Mouse (Mus musculus): ENCODE measurements at regions not wholly inside any gene's neighbourhood (a gene's known extent, or its start where the extent isn't known, plus 50 kb on each side); places are given as distances from the start of the nearest gene placed in this dataset.

DNA sequence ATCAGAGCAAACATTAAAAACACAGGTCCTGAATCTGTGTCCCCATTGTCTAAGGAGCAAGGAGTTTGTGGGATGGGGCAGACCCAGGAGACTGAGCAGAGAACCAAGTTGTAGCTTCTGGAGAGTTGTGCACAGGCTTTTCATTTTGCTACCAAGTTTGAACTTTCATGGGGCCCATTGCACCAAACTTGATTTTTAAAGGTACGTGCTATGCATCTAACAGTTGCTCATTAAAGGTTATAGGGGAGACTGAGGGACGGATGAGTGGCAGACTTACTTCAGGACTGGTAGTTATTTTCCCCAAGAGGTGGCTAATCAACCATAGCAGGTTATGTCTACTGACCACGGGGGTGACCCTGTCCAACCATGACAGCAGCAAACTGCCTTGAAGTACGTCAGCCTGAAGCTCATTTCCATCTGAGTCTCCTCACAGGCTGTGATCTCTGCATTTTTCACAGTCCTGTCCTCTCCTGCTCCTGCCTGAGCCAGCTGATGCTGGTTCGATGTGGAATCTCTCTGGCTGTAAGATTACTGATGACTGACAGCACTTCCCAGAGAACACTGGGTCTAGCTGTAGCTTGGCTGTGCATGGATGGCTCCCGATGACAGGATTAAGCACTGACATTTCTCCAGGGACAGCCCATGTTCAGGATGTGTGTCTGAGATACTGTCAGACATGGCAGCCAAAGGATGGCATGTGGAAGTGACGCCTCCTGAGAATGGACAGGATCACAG is 590.9 kb upstream of the Plxna2 start:
- no peak for DNase-seq

DNA sequence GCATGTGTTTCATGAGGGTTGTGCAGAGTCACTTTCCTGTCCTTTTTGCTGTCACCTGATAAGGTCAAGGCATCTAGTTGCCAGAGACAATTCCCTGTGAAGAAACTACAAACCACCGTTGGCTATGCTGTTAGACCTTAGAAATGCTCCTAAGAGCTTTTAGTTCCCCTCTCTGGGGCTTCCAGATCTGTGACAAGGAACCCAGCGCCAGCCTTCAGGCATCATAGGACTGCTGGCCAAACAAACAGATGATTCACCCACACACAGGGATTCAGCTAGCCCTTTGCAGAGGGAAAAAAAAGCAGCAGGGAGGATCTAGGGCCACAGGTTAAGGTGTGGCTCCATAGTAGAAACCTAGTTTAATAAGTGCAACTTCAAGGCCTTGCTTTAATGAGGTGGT is 591.8 kb upstream of the Plxna2 start:
- no peak for DNase-seq

DNA sequence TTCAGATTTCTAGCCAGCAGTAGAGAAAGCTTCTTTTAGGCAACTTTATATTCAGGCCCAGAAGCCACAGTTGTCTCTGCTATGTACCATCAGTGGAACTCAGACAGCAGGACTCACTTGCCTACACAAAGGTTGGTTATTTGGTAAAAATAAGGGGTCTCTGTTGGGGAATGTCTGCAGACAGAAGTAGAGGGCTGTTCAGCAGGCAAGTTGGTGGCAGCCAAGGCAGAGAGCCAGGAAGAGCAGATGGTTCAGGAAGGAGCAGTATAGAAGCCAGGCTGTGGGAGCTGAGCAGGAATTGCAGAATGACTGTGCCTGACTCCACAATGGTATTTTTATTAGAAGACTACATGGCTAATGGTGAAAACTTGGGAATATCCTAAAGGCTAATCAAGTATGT is 598.7 kb upstream of the Plxna2 start:
- DNase-seq = no peak

DNA sequence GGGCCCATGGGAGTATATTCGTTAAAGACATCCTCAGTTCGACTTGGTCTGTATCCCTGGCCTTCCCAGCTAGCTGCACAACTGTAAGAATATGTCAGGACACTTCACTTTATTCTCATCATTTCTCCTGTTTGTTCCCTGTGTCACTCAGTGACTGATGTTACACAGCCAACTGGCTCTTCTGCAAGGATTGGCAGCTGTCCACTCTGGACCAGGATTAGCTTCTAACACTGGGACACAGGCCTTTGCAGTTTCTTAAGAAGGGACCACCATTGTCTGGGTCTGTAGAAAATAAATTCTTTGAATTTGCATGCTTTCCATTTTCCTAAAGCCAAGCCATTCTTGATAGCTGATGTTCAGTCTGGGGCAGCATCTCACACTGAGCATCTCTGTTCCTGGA is 622.1 kb upstream of the Camk1g start:
- DNase-seq = no peak

DNA sequence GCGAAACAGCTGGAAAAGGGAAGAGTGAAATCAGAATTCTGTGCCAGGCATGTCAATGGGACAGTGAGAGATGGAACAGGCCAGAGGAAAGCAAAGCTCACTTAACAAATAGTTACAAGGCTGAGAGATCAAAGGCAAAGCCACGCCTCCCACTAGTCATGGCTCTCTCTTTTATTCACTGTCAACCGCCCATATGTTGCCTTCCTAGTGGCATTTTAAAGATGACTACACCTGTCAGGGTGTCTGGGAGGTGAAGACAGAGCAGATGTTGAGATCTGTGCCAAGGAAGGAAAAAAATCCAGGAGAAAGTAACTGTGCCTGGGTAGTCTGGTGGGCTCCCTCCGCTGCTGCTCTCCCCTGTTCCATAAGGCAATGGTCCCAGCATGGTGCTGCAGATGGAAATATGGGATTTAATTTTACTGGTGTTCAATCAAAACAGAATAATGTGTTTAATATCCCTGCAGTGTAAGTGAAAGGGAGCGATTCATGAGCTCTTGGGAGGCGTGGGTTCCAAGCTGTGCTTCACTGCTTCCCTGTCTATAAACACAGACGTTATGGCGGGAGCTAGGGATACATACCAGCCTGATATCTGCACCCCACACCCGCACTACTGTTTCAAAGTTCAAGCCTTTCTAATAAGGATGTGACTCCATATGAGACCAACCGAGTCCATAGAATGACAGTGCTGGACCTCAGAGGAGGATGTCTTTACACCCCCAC is 620.0 kb upstream of the Camk1g start:
- no peak for DNase-seq

DNA sequence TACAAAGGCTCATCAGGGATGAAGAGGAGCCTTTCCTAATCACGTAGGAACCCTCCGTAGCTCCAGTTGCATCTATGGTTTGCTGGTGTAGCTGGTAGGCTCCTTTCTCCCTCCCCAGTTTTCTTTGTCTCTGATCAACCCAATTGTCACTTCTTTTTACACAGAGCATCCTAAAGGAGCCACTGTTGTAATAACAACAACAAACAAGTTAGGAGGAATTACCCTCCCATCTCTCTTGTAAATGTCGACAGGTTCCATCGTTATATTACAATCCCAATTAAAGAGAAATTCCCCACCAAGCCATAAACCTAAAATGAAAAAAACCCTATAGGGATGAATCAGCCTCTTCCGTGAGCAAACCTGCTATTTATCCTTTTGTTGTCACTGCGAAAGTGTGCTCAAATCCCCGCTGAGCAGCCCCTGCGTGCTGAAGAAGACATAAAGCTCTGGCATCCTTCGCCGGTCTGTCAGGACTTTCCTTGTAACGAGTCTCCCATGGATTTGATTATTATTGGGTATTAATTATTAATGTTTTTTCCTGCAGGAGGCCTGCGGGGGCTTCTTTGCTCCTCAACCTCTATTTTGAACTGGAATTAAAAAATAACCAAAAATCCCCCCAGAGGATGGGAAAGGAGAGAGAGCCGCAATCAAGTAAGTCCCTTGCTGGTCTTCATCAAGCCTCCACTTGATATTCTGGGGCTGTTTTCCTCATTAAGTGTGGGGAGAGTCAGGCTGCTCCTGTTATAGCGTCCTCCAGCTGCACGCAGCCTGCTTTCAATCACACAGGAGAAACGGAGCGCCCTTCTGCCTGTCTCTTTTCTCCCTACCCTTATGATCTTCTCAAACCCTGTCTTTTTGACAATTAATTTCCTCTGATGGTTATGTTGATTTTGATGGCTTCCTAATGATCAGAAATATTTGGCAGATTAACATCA is 619.1 kb upstream of the Camk1g start:
- no peak for DNase-seq

DNA sequence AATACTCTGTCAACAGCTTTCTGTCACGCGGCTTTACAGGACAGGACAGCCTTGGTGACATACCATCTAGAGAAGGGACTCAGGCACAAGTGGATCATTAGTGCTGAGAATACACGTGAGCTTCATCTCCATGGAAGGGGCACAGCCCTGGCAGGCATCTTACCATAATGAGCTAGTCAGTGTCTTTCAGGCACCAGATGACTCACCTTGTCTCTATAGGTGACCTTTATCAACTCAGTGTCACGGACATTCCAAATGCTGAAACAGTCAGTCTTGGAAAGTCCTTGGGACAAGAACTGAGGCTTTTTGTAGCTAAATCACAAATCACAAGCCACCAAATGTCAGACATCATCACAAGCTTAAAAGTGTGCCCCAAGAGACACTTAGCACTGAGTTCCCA is 610.5 kb upstream of the Camk1g start:
- no peak for DNase-seq

DNA sequence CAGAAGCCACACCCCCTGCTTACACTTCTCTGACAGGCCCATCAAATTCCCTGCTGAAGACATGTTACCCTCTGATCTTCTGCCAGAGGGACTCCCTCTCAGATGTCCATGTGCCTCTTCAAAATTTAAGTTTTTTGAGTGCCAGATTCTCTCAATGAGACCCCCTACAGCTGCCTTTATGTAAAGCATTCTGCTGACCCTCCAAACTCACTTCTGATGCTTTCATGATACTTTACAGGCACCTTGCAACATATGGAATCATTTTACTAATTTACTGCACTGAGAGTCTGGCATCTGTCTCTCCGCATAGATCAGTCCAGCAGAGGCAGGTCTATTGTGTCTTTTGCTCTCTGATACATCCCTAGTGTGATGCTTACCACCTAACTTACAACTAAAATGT is 601.4 kb upstream of the Camk1g start:
- no peak for DNase-seq

DNA sequence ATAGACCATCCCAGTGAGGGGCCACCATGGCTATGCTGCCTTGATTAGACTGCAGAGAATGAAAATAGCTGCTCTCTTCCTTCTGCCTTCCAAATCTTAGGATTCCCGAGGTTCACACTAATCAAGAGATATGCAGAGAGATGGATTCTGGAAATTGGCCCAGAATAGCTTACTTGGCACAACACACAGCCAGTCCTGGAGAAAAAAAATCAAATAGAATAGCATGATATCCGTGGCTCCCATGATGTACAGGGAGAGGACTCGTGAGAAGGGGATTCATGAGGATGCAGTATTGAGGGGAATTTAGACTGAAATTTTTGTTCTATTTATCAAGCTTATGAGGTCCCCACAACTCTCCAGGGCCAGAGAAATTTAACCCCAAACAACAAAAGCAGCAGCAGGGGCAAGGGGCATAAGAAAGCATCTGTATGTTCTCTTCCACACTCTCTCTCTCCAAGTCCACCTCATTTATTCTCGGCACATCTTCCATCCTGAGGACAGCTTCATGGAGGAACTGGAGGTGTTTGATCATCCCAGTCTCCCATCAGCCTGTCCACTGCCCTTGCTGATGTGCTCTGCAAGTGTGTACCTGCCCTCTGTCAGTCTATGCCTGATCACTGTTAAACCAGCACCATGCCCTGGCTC is 599.3 kb upstream of the Camk1g start:
- no peak for DNase-seq

DNA sequence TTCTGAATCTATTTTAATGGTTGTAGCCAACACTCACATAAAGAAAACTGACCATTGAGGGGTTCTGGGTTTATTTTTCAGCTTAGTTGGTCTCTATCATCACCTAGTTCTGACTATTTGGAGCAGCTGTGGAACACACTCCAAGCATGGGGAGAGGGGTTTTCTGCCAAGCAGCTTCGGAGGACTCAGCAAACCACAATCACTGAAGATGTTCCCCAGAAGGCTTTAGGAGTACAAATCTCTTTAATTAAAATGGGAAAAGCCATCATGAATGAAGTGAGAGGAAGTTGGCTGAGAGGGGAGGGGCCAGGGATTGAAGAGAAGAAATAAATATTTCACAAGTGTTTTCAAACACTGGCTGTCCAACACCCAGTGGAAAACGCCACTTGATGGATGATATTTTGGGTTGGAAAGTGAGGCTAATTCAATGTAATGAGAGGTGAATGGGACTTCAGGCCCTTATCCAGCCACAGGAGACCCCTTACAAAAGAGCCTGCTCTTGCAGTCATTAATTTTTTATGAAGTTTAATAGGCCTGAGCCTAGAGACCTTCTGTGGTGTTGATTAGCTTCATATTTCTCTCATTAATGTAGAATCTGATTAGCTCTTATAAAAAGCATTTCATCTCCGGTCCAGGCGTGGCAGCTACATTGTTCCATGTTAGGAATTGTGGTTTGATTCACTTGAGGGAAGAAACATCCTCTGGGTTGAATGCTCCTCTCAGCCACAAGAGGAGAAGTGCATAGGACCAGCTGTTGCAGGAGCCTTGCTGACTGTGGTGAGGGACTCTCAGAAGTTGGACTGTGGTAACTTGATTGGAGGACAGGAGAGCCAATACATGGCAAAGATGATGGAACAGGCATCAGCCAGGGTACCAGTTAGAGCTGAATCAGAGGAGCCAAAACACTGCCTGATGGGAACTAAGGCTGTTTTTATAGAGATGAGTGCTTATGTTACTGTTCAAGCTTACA is 598.1 kb upstream of the Camk1g start:
- no peak for DNase-seq

DNA sequence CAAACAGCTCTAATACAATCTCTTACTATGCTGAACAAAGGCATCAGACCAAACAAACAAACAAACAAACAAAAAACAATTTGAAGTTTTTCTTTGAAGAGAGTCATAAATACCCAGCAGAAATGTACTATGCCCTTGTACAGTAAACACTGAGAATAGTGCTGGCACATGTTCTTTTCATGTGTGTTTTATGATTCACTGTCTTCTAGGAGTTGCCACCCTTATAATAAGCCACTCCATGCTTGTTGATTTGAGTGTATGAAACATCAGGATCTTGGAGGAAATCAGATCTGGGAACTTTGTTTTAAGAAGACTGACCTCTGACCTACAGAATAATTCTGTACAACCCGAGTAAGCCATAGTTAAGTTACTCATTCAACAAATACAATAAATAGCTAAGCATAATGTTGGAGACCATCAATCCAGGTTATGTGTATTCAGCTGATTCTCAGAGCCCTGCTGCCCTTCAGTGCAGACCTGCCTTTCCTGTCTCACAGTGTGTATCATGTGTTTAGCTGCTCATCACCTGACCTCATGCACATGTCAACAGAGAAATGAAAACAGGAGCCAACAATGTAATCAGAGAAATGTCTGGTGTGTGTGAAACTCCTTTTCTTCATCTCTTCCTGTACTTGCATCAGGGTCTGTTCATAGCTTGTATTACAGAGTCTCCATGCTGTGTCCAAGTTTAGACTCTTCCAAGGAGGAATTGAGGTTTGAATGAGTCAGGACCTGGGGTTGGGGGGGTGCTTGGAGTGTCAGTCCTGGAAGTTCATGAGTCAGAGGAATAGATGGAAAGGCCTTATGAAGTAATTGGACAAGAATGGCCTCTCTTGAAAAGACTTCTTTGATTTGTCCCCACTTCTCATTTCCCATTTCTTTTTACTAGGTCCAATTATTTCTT is 596.8 kb upstream of the Camk1g start:
- no peak for DNase-seq

DNA sequence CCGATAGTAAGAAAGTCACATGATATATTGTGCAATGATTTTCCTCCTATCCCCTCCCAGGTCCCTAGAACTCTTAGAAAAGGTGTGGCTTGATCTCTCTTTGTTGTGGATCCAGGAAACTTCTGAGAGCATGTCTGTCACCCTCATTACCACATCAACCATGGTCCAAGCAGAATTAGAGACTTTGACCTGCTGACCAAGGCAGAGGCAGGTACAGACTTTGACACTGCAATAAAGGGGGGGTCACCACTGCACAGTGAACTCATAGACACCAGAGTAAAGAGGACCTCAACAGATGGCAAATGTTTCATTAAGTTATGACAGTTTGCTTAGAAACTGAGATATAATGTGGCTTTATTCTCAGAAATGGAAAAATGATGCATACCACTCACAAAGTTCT is 595.2 kb upstream of the Camk1g start:
- DNase-seq = no peak

DNA sequence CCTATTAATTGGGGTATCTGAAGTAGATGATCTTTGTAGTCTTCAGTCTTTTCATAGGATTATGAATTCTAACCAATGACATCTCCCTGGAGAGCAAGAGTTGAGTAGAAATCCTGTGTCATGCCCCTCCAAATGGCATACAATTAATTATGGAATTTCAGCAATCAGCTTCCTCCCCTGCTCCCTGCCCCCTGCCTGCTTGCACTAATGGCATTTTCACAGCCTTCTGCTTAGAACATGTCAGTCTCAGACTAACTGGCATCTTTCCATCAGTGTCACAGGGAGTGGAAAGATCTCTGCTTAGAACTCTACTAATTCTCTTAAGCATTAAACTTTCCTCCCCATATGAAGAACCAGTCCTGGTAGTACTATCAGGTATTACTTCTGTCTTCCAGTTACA is 581.8 kb upstream of the Camk1g start:
- DNase-seq = no peak

DNA sequence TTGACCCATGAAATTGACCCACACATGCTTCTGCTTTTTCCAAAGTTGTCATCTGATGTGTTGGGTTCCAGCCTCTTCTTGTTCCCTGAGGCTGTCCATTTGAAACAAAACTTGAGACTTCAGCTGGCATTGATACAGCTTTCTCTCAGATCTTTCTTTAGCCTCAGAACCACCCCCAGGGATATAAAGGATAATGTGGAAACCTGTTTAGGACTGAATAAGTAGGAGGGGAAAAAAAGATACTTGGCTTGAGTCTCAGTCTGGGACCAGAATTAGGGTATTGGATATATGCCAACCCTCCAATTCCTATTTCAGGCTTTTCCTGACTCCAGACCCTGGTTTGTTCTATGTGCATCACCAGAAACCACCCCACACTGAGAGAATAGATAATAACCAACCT is 579.7 kb upstream of the Camk1g start:
- no peak for DNase-seq

DNA sequence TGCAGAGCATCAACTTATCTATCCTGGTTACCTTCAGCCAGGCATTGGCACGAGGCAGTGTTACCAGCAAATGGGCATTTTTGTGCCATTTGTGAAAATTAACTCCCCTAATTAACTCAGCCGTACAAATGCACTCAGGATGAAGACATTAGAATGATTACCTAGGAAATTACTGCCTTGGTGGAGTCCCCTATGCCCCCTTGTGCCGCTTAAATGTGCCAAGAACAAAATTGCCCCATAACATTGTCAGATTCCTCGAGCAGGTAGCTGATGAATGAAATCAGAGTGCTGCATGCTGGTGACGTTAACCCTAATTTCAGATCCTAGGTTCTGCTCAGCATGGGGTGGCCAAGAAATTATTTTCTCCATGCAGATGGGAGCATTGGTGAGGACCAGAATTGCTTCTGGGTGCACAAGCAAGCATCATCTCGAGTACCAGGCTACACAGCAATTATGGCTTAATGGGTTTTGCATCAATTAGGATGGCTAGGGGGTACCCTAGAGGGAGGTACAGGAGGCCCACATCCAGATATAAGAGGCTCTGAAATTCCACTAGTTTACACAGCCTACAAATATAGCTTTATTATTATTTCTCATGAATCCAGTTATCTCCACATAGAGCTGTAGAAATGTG is 577.0 kb upstream of the Camk1g start:
- DNase-seq = no peak

DNA sequence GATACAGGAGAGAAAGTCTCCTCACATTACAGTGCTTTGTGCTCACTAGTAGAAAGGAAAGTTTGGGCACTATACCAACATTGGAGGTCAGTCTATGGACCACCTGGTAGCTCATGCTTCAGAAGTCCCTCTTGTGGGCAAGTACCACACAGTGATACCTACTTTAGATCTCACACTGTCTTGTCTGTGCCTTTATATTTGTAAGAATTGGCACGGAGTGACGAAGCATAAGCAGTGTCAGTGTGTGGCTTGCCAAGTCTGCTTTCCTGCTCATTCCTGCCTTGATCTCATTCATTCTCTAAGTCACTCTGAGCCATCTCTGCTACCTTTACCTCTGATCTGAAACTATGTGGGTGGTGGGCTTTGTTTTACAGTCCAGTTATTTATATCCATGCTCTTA is 565.9 kb upstream of the Camk1g start:
- DNase-seq = no peak

DNA sequence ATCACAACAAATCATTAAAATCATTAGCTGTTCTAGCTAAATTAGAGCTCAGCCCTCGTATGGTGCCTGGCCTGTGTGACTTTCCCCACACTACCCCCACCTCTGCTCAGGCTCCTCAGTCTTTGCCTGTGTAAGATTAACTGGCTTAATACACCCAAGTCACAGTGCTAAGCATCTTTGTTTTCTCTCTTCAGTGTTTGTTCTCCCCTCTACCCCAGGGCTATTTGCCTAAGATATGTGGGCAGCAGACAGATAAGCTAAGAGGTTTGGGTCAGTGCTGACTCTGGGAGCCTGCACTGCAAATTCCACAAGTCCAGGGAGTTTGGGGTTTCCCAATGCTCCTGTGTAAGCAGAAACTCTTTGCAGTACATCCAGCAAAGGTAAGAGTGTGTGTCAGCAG is 564.2 kb upstream of the Camk1g start:
- no peak for DNase-seq

DNA sequence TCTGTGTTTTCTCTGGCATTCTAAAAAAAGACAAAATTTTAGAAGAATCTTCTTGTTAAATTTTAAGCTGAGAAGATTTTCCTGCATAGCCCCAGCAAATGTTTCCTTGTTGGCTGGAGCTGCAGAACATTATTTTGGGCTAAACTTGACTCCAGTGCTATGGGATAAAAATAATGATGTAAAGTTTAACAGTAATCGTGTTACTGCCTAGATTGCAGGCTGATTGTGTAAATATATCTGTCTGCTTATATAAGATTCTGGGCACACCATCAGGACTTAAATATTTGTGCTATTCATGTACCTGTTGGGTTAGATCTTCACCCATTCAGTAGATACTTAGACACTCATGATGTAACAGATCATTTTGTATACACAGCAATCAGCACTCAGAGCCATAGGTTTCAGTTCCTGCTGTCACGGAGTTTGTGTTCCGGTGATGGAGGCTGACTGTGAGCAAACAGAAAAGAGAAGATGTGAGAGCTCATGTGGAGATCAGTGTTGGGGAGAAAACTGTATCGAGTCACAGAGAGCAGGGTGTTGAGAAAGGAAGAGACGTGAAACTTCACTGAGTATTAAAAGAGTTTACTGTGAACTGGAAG is 561.1 kb upstream of the Camk1g start:
- no peak for DNase-seq

DNA sequence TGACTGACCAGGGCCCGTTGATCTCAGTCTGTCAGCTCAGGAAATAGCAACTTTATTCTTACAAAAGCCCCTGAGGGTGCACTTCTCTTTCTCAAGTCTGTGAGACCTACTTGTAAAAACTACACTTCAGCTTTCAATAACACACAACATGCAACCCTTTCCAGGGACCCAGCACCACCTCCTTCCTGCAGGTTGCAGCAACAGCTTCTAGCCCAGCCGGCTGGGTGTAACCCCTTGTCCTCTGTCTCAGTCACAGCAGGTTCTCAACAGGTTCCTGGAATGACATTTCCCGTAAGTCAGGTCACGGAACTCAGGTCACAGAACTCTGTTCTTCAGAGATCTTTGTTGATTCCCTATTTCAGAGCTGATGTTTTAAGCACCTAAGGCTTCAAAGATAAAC is 558.5 kb upstream of the Camk1g start:
- DNase-seq = no peak

DNA sequence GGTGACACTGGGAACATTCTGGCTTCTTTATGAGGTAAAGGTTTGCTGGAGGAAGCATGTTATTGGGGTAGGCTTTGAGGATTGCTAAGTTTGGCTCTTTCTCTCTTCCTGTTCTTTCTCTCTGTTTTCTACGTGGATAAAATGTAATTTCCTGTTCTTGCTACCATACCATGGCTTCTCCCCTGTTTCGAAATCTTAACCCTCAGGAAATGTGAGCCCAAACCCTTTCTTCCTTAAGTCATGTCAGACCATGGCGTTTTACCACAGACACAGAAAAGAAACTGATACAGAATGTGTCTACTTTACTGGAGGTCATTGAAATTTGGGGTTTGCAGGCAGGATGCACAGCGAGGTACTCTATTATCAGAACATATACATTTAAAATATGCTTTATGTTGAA is 552.7 kb upstream of the Camk1g start:
- DNase-seq = no peak

All from thymus, postnatal 4 days (tissue).